In the genomic region with DNA sequence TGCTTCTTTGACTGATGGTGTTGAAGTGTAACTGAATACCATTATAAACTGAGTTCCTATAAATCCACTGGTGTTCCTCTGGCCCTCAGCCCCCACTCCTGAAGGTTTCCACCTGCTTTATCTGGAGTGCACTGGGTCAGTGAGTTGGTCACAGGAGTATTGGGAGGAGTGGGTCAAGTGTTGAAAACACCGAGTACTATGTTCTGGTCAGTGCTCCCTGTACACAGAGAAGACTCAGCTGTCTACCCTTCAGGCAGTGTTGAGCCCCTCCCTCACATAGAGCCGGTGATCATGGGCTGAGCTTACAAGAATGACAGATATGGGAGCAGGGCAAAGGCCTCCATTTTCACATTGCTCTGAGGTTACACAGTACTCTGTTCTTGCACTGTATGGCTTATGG, we compare ENCODE assay signal across 12 mouse cellular contexts. TPM values are rescaled to one million over a fixed set of nuclear protein-coding genes. Genes with fewer than 3 reads are reported as not detected.
A peak's percentile ranks its signal among the peaks of the same experiment; 100 is the strongest.
DNase-seq lines count a peak whose midpoint lies in the region; ATAC-seq and TF ChIP-seq lines count a peak whose summit lies in the region.
"Had no signal": no experiment of that assay in that cellular context is flagged by ENCODE, and none has a peak within 500 bp of the region (broad histone marks: within the 10 kb centered on the region; RNA-seq: fewer than 3 reads in every experiment).

No protein-coding gene starts in this region.

- H3K4me1 ChIP-seq in forebrain, embryonic 16.5 days (replicated peaks; ENCODE audit: control insufficient read depth, insufficient read depth, low read length): peaks cover 6% of the 10 kb centered on the region
- H3K4me1 ChIP-seq in forebrain, postnatal 0 days (ENCODE audit: insufficient read depth): 0 out of 2 replicates have a peak, but pooled peaks cover 3% of the 10 kb centered on the region
- H3K4me1 ChIP-seq in kidney, embryonic 14.5 days (ENCODE audit: control insufficient read depth, insufficient read depth, low read length): peaks cover 23% of the 10 kb centered on the region
- H3K4me1 ChIP-seq in neural tube, embryonic 14.5 days (ENCODE audit: control insufficient read depth, insufficient read depth, low read length): peaks cover 10% of the 10 kb centered on the region; the same call in 1 of the 2 replicates
- H3K4me1 ChIP-seq in stomach, postnatal 0 days (replicated peaks; ENCODE audit: control insufficient read depth, insufficient read depth): no peaks in the 10 kb centered on the region

- no peaks in the 10 kb centered on the region for H3K27me3 ChIP-seq in forebrain, embryonic 16.5 days (replicated peaks; ENCODE audit: control insufficient read depth, insufficient read depth, low read length)
- no peaks in the 10 kb centered on the region for H3K27me3 ChIP-seq in forebrain, postnatal 0 days (ENCODE audit: insufficient read depth, low read length)
- no peaks in the 10 kb centered on the region for H3K27me3 ChIP-seq in kidney, embryonic 14.5 days (ENCODE audit: control insufficient read depth, insufficient read depth, low read length)
- no peaks in the 10 kb centered on the region for H3K27me3 ChIP-seq in neural tube, embryonic 14.5 days (ENCODE audit: control insufficient read depth, insufficient read depth, low read length)
- H3K27me3 ChIP-seq in stomach, postnatal 0 days (ENCODE audit: control insufficient read depth, insufficient read depth, low read length): no peaks in the 10 kb centered on the region
- H3K27me3 ChIP-seq: liver, embryonic 15.5 days had no signal

- H3K9me3 ChIP-seq in forebrain, embryonic 16.5 days (ENCODE audit: control insufficient read depth, low read length): no peaks in the 10 kb centered on the region
- no peaks in the 10 kb centered on the region for H3K9me3 ChIP-seq in forebrain, postnatal 0 days (ENCODE audit: low read length)
- no peaks in the 10 kb centered on the region for H3K9me3 ChIP-seq in kidney, embryonic 14.5 days (ENCODE audit: control insufficient read depth, low read length)
- H3K9me3 ChIP-seq in neural tube, embryonic 14.5 days (ENCODE audit: control insufficient read depth, low read length): no peaks in the 10 kb centered on the region
- no peaks in the 10 kb centered on the region for H3K9me3 ChIP-seq in stomach, postnatal 0 days (ENCODE audit: control insufficient read depth, low read length)
- H3K9me3 ChIP-seq: liver, embryonic 15.5 days had no signal

- TF ChIP-seq EP300 in stomach, postnatal 0 days (optimal IDR thresholded peaks at IDR 0.05): no peak

- H3K36me3 ChIP-seq in forebrain, embryonic 16.5 days (ENCODE audit: control insufficient read depth, insufficient read depth): no peaks in the 10 kb centered on the region
- H3K36me3 ChIP-seq in forebrain, postnatal 0 days (ENCODE audit: insufficient read depth): no peaks in the 10 kb centered on the region
- H3K36me3 ChIP-seq in kidney, embryonic 14.5 days (ENCODE audit: control insufficient read depth, insufficient read depth, low read length): no peaks in the 10 kb centered on the region
- no peaks in the 10 kb centered on the region for H3K36me3 ChIP-seq in neural tube, embryonic 14.5 days (ENCODE audit: control insufficient read depth, insufficient read depth, low read length)
- no peaks in the 10 kb centered on the region for H3K36me3 ChIP-seq in stomach, postnatal 0 days (ENCODE audit: control insufficient read depth, insufficient read depth, low read length)
- H3K36me3 ChIP-seq: liver, embryonic 15.5 days had no signal

- H3K4me2 ChIP-seq in forebrain, embryonic 16.5 days (ENCODE audit: low read length): no peak overlapping the region
- no peak overlapping the region for H3K4me2 ChIP-seq in forebrain, postnatal 0 days (ENCODE audit: low read depth)
- H3K4me2 ChIP-seq in kidney, embryonic 14.5 days (replicated peaks; ENCODE audit: low read depth, low read length): no peak overlapping the region
- H3K4me2 ChIP-seq in neural tube, embryonic 14.5 days (ENCODE audit: low read depth, low read length): no peak overlapping the region
- H3K4me2 ChIP-seq in stomach, postnatal 0 days (replicated peaks; ENCODE audit: low read depth): no peak overlapping the region
- H3K4me2 ChIP-seq: liver, embryonic 15.5 days had no signal

- H3K27ac ChIP-seq in forebrain, embryonic 16.5 days (ENCODE audit: low read length): no peak overlapping the region
- H3K27ac ChIP-seq in forebrain, postnatal 0 days (ENCODE audit: low read depth, low read length): no peak overlapping the region
- peak overlapping the region; percentile 62; the same call in 1 of the 2 replicates for H3K27ac ChIP-seq in kidney, embryonic 14.5 days (ENCODE audit: low read depth, low read length)
- no peak overlapping the region for H3K27ac ChIP-seq in neural tube, embryonic 14.5 days (ENCODE audit: low read depth, low read length)
- H3K27ac ChIP-seq in stomach, postnatal 0 days (replicated peaks): 0 out of 2 replicates have a peak overlapping the region, but pooled peaks have one; percentile 19
- H3K27ac ChIP-seq: liver, embryonic 15.5 days had no signal

- H3K9ac ChIP-seq in forebrain, embryonic 16.5 days (replicated peaks; ENCODE audit: low read depth, low read length): no peak overlapping the region
- H3K9ac ChIP-seq in forebrain, postnatal 0 days: no peak overlapping the region
- H3K9ac ChIP-seq in kidney, embryonic 14.5 days (ENCODE audit: low read depth, low read length): no peak overlapping the region
- no peak overlapping the region for H3K9ac ChIP-seq in neural tube, embryonic 14.5 days (replicated peaks; ENCODE audit: low read depth, low read length)
- H3K9ac ChIP-seq in stomach, postnatal 0 days (ENCODE audit: low read length): no peak overlapping the region
- H3K9ac ChIP-seq: liver, embryonic 15.5 days had no signal

- DNase-seq in forebrain, postnatal 0 days: no peak
- no peak for DNase-seq in kidney, adult 18-20 months
- DNase-seq in neural tube, embryonic 10.5 days (ENCODE audit: extremely low spot score, low spot score): no peak
- DNase-seq in stomach, postnatal 0 days (ENCODE audit: low spot score): no peak
- DNase-seq in frontal cortex, postnatal 14 days (ENCODE audit: low spot score in 2 of 2): no peak
- DNase-seq: cerebellum, adult 8-10 months; embryo, embryonic 11 days; right cerebral cortex, postnatal 25 days had no signal

- no peak overlapping the region for H3K4me3 ChIP-seq in forebrain, embryonic 16.5 days (replicated peaks; ENCODE audit: low read length)
- no peak overlapping the region for H3K4me3 ChIP-seq in forebrain, postnatal 0 days (ENCODE audit: low read depth, low read length)
- H3K4me3 ChIP-seq in kidney, embryonic 14.5 days (ENCODE audit: low read length): no peak overlapping the region
- no peak overlapping the region for H3K4me3 ChIP-seq in neural tube, embryonic 14.5 days (ENCODE audit: low read depth, low read length)
- H3K4me3 ChIP-seq in stomach, postnatal 0 days (ENCODE audit: low read depth, low read length): no peak overlapping the region
- H3K4me3 ChIP-seq: liver, embryonic 15.5 days had no signal

- TF ChIP-seq CTCF in forebrain, postnatal 0 days (IDR thresholded peaks at IDR 0.05; ENCODE audit: low read depth): no peak
- TF ChIP-seq CTCF in stomach, postnatal 0 days (IDR thresholded peaks at IDR 0.05; ENCODE audit: low read depth): no peak

- peak; percentile 32 for ATAC-seq in forebrain, embryonic 16.5 days
- no peak for ATAC-seq in forebrain, postnatal 0 days
- ATAC-seq in kidney, embryonic 14.5 days (ENCODE audit: low FRiP score, low TSS enrichment): peak; percentile 97
- ATAC-seq in neural tube, embryonic 14.5 days (ENCODE audit: low read depth): 0 out of 2 replicates have a peak, but pooled peaks have one; percentile 9
- no peak for ATAC-seq in stomach, postnatal 0 days (ENCODE audit: low FRiP score, low TSS enrichment)

- 84% methylated on average over 2 of the region's 2 CpGs for WGBS in forebrain, embryonic 16.5 days
- WGBS in forebrain, postnatal 0 days: 87% methylated on average over 2 of the region's 2 CpGs
- 23% methylated on average over 2 of the region's 2 CpGs for WGBS in kidney, embryonic 14.5 days
- WGBS in neural tube, embryonic 14.5 days: 84% methylated on average over 2 of the region's 2 CpGs
- 33% methylated on average over 2 of the region's 2 CpGs for WGBS in stomach, postnatal 0 days

RNA-seq across cellular contexts. Expression of a gene that starts 28.6 kb away (rescaled TPM):
- 105 and 122 TPM in 2 replicates for polyA plus RNA-seq in forebrain, embryonic 16.5 days (2015; fragmentation: Nextera tagmentation; extraction: Ambion mirVana)
- total RNA-seq in forebrain, postnatal 0 days (2014; rRNA removed): 115 and 143 TPM in 2 replicates
- 60.1 and 94.2 TPM in 2 replicates for polyA plus RNA-seq in forebrain, postnatal 0 days (2015; fragmentation: Nextera tagmentation; extraction: Ambion mirVana)
- 18.3 and 26.1 TPM in 2 replicates for polyA plus RNA-seq in kidney, embryonic 14.5 days (2014; fragmentation: Nextera tagmentation; extraction: Ambion mirVana)
- 56.1 and 59.0 TPM in 2 replicates for polyA plus RNA-seq in neural tube, embryonic 14.5 days (2014; fragmentation: Nextera tagmentation; extraction: Ambion mirVana)
- 18.1 and 18.6 TPM in 2 replicates for polyA plus RNA-seq in stomach, postnatal 0 days (2015; fragmentation: Nextera tagmentation; extraction: Ambion mirVana)

Comparison
In these comparisons a context has a peak if more than half of its experiments do, and no peak if none do; other contexts are left out.
1. ATAC-seq: peak in forebrain, embryonic 16.5 days (single experiment), kidney, embryonic 14.5 days (single experiment) and neural tube, embryonic 14.5 days (single experiment); none in forebrain, postnatal 0 days (single experiment) and stomach, postnatal 0 days (single experiment).
2. H3K27ac ChIP-seq: peak in kidney, embryonic 14.5 days (single experiment) and stomach, postnatal 0 days (single experiment); none in forebrain, embryonic 16.5 days (single experiment), forebrain, postnatal 0 days (single experiment) and neural tube, embryonic 14.5 days (single experiment).